Mouse (Mus musculus) naive thymus-derived CD4-positive, alpha-beta T cell, adult 5 months (primary cell): Measurements from ENCODE around the gene Dmrt1. TPM values are rescaled to one million over a fixed set of nuclear protein-coding genes. Genes with fewer than 3 reads are reported as not detected.

Experiments
- polyA plus RNA-seq: library from polyadenylated mRNA; unstranded; fragments of 100-300 nt; shearing (Covaris generic); gene quantifications from one replicate; pipeline ENCODE4 v1.2.1, GENCODE M21; 2017

Gene Dmrt1
- polyA plus RNA-seq: not detected

DNA sequence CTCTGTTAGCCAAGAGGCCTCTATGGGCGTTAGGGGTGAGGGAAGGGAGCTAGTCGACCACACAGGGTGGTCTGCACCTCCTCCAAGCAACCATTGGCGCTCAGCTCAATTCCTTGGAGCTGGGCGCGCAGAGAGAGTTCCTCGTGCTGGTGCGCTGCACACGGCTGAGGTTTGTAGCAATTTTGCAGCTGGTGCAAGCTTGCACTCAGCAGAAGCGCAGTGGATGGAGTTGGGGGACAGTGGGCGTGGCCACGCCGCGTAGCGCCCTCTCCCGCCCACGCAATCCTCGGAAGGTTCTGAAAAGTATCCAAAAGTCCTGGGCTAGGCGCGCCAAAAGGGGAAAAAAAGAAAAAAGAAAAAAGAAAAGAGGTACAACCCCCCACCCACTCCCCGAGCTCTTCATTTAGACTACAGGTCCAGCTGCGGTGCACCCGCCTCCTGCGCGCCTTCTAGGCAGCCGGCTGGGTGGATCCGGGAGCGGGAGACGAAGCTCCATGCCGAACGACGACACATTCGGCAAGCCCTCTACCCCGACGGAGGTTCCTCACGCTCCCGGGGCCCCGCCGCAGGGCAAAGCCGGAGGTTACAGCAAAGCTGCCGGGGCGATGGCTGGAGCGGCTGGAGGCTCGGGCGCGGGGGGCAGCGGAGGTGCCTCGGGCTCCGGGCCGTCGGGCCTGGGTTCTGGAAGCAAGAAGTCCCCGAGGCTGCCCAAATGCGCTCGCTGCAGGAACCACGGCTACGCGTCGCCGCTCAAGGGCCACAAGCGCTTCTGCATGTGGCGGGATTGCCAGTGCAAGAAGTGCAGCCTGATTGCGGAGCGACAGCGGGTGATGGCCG, at the start of gene Dmrt1:
TSS of gene Dmrt1 (plus strand) at position 259 of the 837 bp plus-strand sequence.

GRCm38 (mm10) chr19:25610015-25610410, 104.6 kb downstream of the Dmrt1 start, which contains the start of gene Dmrt3:
Gene Dmrt3 (plus strand): TSS chr19:25610301.

Other genes starting within 250 kb of the Dmrt1 start
- gene Dmrt3, start 104.7 kb downstream of the Dmrt1 start, polyA plus RNA-seq: not detected
- gene Dmrt2, start 166.8 kb downstream of the Dmrt1 start, polyA plus RNA-seq: not detected